Mouse (Mus musculus) testis, adult 2 months (tissue): ENCODE measurements at regions not wholly inside any gene's neighbourhood (a gene's known extent, or its start where the extent isn't known, plus 50 kb on each side); places are given as distances from the start of the nearest gene placed in this dataset.

Experiments
- CTCF ChIP-seq: fragments of 200-500 bp; IDR thresholded peaks from 2 replicates; pipeline ENCODE4 v1.5.1; 2012; ENCODE audit warnings: low read depth, mild to moderate bottlenecking, inconsistent platforms, low read length, moderate library complexity; ENCODE audit not compliant: control insufficient read depth, insufficient read depth, insufficient replicate concordance
- POLR2A ChIP-seq: fragments of 200-500 bp; IDR thresholded peaks from 2 replicates; pipeline ENCODE4 v1.6.1; 2012; ENCODE audit warnings: low read depth, mild to moderate bottlenecking, inconsistent platforms, low read length, moderate library complexity; ENCODE audit not compliant: control insufficient read depth

DNA sequence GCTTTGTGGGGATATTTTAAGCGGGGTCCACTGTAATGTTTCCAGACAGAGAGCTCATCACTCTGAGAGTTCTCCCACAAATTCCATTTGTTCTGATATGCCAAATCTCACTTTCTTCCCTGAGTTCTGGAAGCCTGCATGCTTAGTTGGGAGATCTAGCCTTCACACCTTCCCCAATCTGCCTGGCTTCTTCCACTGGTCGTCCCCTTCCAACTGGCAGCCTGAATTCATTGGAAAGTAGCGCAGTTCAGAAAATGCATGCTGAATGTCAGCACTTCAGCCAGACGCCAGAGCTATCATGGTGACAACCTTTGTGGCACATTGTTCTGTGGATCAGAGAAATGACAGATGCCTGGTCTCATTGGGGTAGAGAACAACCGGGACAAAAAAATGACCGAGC, 667.2 kb downstream of the Pdcd6ip start:
- TF ChIP-seq CTCF (no peak), POLR2A (no peak)
